Mouse (Mus musculus): ENCODE results near the gene Apoa2. TPM values are rescaled to one million over a fixed set of nuclear protein-coding genes. Genes with fewer than 3 reads are reported as not detected.
A peak's percentile ranks its signal among the peaks of the same experiment; 100 is the strongest.

Gene Apoa2
- polyA plus RNA-seq, 1 experiment from 2014 or later, result 3.1 TPM

- DNase-seq (ENCODE audit: low spot score) (no peak), ATAC-seq (ENCODE audit: low FRiP score) (no peak)
- WGBS, result 91% methylated on average over 18 of the region's 18 CpGs
These were observed 8.5 kb upstream of the Apoa2 start for GRCm38 (mm10) chr1:171216241-171216955.

GRCm38 (mm10) chr1:171220871-171221270 is 4.0 kb upstream of the Apoa2 start:
- no peaks in the 10 kb centered on the region for H3K9me3 ChIP-seq (ENCODE audit: control insufficient read depth, low read length)
- H3K4me1 ChIP-seq (replicated peaks; ENCODE audit: control insufficient read depth, insufficient read depth, low read length), result peaks cover 7% of the 10 kb centered on the region; the same call in 1 of the 2 replicates
- 12% methylated on average over 10 of the region's 10 CpGs for WGBS
- no peak overlapping the region for H3K27ac ChIP-seq (ENCODE audit: low read depth, low read length)
- DNase-seq (ENCODE audit: low spot score), result peak; percentile 91
- H3K9ac ChIP-seq (ENCODE audit: low read depth, low read length), result no peak overlapping the region
- H3K4me3 ChIP-seq (ENCODE audit: low read depth, low read length), result no peak overlapping the region
- peak; percentile 30; the same call in 1 of the 2 replicates for ATAC-seq (ENCODE audit: low FRiP score)
- H3K27me3 ChIP-seq (ENCODE audit: control insufficient read depth, insufficient read depth, low read length), result no peaks in the 10 kb centered on the region
- H3K36me3 ChIP-seq (ENCODE audit: control insufficient read depth, insufficient read depth, low read length), result no peaks in the 10 kb centered on the region
- H3K4me2 ChIP-seq (replicated peaks; ENCODE audit: low read depth, low read length), result peak overlapping the region; percentile 58; the same call in 1 of the 2 replicates

More at GRCm38 (mm10) chr1:171216241-171216955, 8.5 kb upstream of the Apoa2 start:
- Histone ChIP-seq H3K4me2 (replicated peaks; ENCODE audit: low read depth, low read length) (no peak overlapping the region), H3K27ac (ENCODE audit: low read depth, low read length) (no peak overlapping the region), H3K9ac (ENCODE audit: low read depth, low read length) (no peak overlapping the region), H3K4me1 (replicated peaks; ENCODE audit: control insufficient read depth, insufficient read depth, low read length) (peaks cover 3% of the 10 kb centered on the region; the same call in 1 of the 2 replicates), H3K27me3 (ENCODE audit: control insufficient read depth, insufficient read depth, low read length) (no peaks in the 10 kb centered on the region), H3K9me3 (ENCODE audit: control insufficient read depth, low read length) (no peaks in the 10 kb centered on the region), H3K4me3 (ENCODE audit: low read depth, low read length) (no peak overlapping the region), H3K36me3 (ENCODE audit: control insufficient read depth, insufficient read depth, low read length) (no peaks in the 10 kb centered on the region)

GRCm38 (mm10) chr1:171221281-171222193 is 3.3 kb upstream of the Apoa2 start:
- peak overlapping the region; percentile 52 for H3K9ac ChIP-seq (ENCODE audit: low read depth, low read length)
- H3K4me2 ChIP-seq (replicated peaks; ENCODE audit: low read depth, low read length), result peak overlapping the region; percentile 58
- no peaks in the 10 kb centered on the region for H3K9me3 ChIP-seq (ENCODE audit: control insufficient read depth, low read length)
- 7% methylated on average over 22 of the region's 22 CpGs for WGBS
- peak; percentile 6; the same call in 1 of the 2 replicates for ATAC-seq (ENCODE audit: low FRiP score)
- peak overlapping the region; percentile 43 for H3K4me3 ChIP-seq (ENCODE audit: low read depth, low read length)
- H3K27me3 ChIP-seq (ENCODE audit: control insufficient read depth, insufficient read depth, low read length), result no peaks in the 10 kb centered on the region
- DNase-seq (ENCODE audit: low spot score), result peak; percentile 31
- peaks cover 7% of the 10 kb centered on the region; the same call in 1 of the 2 replicates for H3K4me1 ChIP-seq (replicated peaks; ENCODE audit: control insufficient read depth, insufficient read depth, low read length)
- H3K36me3 ChIP-seq (ENCODE audit: control insufficient read depth, insufficient read depth, low read length), result no peaks in the 10 kb centered on the region
- H3K27ac ChIP-seq (ENCODE audit: low read depth, low read length), result no peak overlapping the region

GRCm38 (mm10) chr1:171222238-171223155 is 2.4 kb upstream of the Apoa2 start, which contains the start of gene Tomm40l:
Gene Tomm40l, minus strand, starts transcription at chr1:171222514.
- Histone ChIP-seq H3K27ac (ENCODE audit: low read depth, low read length) (peak within 1 kb of the TSS; percentile 37; the same call in 1 of the 2 replicates), H3K9me3 (ENCODE audit: control insufficient read depth, low read length) (no peaks in the 10 kb centered on the region), H3K36me3 (ENCODE audit: control insufficient read depth, insufficient read depth, low read length) (no peaks in the 10 kb centered on the region), H3K27me3 (ENCODE audit: control insufficient read depth, insufficient read depth, low read length) (no peaks in the 10 kb centered on the region), H3K9ac (ENCODE audit: low read depth, low read length) (peak within 1 kb of the TSS; percentile 52), H3K4me1 (replicated peaks; ENCODE audit: control insufficient read depth, insufficient read depth, low read length) (peaks cover 7% of the 10 kb centered on the region; the same call in 1 of the 2 replicates), H3K4me2 (replicated peaks; ENCODE audit: low read depth, low read length) (peak within 1 kb of the TSS; percentile 58), H3K4me3 (ENCODE audit: low read depth, low read length) (peak within 1 kb of the TSS; percentile 43)
- ATAC-seq (ENCODE audit: low FRiP score), result peak; percentile 98
- peak; percentile 89 for DNase-seq (ENCODE audit: low spot score)
- 2% methylated on average over 28 of the region's 28 CpGs for WGBS

GRCm38 (mm10) chr1:171223168-171223567 is 1.7 kb upstream of the Apoa2 start:
- no peak for ATAC-seq (ENCODE audit: low FRiP score)
- DNase-seq (ENCODE audit: low spot score), result no peak
- no peak overlapping the region for H3K4me2 ChIP-seq (replicated peaks; ENCODE audit: low read depth, low read length)
- no peaks in the 10 kb centered on the region for H3K36me3 ChIP-seq (ENCODE audit: control insufficient read depth, insufficient read depth, low read length)
- peaks cover 7% of the 10 kb centered on the region; the same call in 1 of the 2 replicates for H3K4me1 ChIP-seq (replicated peaks; ENCODE audit: control insufficient read depth, insufficient read depth, low read length)
- no peaks in the 10 kb centered on the region for H3K9me3 ChIP-seq (ENCODE audit: control insufficient read depth, low read length)
- H3K27me3 ChIP-seq (ENCODE audit: control insufficient read depth, insufficient read depth, low read length), result no peaks in the 10 kb centered on the region
- no peak overlapping the region for H3K4me3 ChIP-seq (ENCODE audit: low read depth, low read length)
- H3K27ac ChIP-seq (ENCODE audit: low read depth, low read length), result 0 out of 2 replicates have a peak overlapping the region, but pooled peaks have one; percentile 37
- WGBS, result 82% methylated on average over 6 of the region's 6 CpGs
- H3K9ac ChIP-seq (ENCODE audit: low read depth, low read length), result no peak overlapping the region

- H3K4me2 ChIP-seq (replicated peaks; ENCODE audit: low read depth, low read length), result no peak overlapping the region
- 85% methylated on average over 2 of the region's 2 CpGs for WGBS
- no peak for ATAC-seq (ENCODE audit: low FRiP score)
These were observed 1.1 kb upstream of the Apoa2 start for GRCm38 (mm10) chr1:171223796-171224195.

GRCm38 (mm10) chr1:171226780-171227179 is 1.9 kb downstream of the Apoa2 start:
- no peaks in the 10 kb centered on the region for H3K9me3 ChIP-seq (ENCODE audit: control insufficient read depth, low read length)
- DNase-seq (ENCODE audit: low spot score) (no peak), ATAC-seq (ENCODE audit: low FRiP score) (no peak)
- no peak overlapping the region for H3K9ac ChIP-seq (ENCODE audit: low read depth, low read length)
- no peak overlapping the region for H3K27ac ChIP-seq (ENCODE audit: low read depth, low read length)
- no peak overlapping the region for H3K4me2 ChIP-seq (replicated peaks; ENCODE audit: low read depth, low read length)
- H3K4me3 ChIP-seq (ENCODE audit: low read depth, low read length), result no peak overlapping the region
- no peaks in the 10 kb centered on the region for H3K36me3 ChIP-seq (ENCODE audit: control insufficient read depth, insufficient read depth, low read length)
- no peaks in the 10 kb centered on the region for H3K4me1 ChIP-seq (replicated peaks; ENCODE audit: control insufficient read depth, insufficient read depth, low read length)
- 64% methylated on average over 3 of the region's 4 CpGs for WGBS
- no peaks in the 10 kb centered on the region for H3K27me3 ChIP-seq (ENCODE audit: control insufficient read depth, insufficient read depth, low read length)

More at GRCm38 (mm10) chr1:171223796-171224195, 1.1 kb upstream of the Apoa2 start:
- no peak for DNase-seq (ENCODE audit: low spot score)
- no peaks in the 10 kb centered on the region for H3K9me3 ChIP-seq (ENCODE audit: control insufficient read depth, low read length)
- H3K9ac ChIP-seq (ENCODE audit: low read depth, low read length), result no peak overlapping the region
- no peaks in the 10 kb centered on the region for H3K36me3 ChIP-seq (ENCODE audit: control insufficient read depth, insufficient read depth, low read length)
- H3K27me3 ChIP-seq (ENCODE audit: control insufficient read depth, insufficient read depth, low read length), result no peaks in the 10 kb centered on the region
- H3K4me1 ChIP-seq (replicated peaks; ENCODE audit: control insufficient read depth, insufficient read depth, low read length), result peaks cover 7% of the 10 kb centered on the region; the same call in 1 of the 2 replicates
- H3K27ac ChIP-seq (ENCODE audit: low read depth, low read length), result no peak overlapping the region
- no peak overlapping the region for H3K4me3 ChIP-seq (ENCODE audit: low read depth, low read length)

GRCm38 (mm10) chr1:171227879-171228278 is 3.0 kb downstream of the Apoa2 start:
- WGBS, result 85% methylated on average over 1 of the region's 1 CpGs

More at GRCm38 (mm10) chr1:171227879-171228278, 3.0 kb downstream of the Apoa2 start:
- ATAC-seq (ENCODE audit: low FRiP score), result no peak
- no peaks in the 10 kb centered on the region for H3K36me3 ChIP-seq (ENCODE audit: control insufficient read depth, insufficient read depth, low read length)
- no peak overlapping the region for H3K9ac ChIP-seq (ENCODE audit: low read depth, low read length)
- H3K27ac ChIP-seq (ENCODE audit: low read depth, low read length), result no peak overlapping the region
- no peaks in the 10 kb centered on the region for H3K27me3 ChIP-seq (ENCODE audit: control insufficient read depth, insufficient read depth, low read length)
- no peaks in the 10 kb centered on the region for H3K9me3 ChIP-seq (ENCODE audit: control insufficient read depth, low read length)
- H3K4me2 ChIP-seq (replicated peaks; ENCODE audit: low read depth, low read length), result no peak overlapping the region
- no peak for DNase-seq (ENCODE audit: low spot score)
- no peaks in the 10 kb centered on the region for H3K4me1 ChIP-seq (replicated peaks; ENCODE audit: control insufficient read depth, insufficient read depth, low read length)
- no peak overlapping the region for H3K4me3 ChIP-seq (ENCODE audit: low read depth, low read length)

Measured in hindbrain, embryonic 11.5 days (tissue).